Mouse (Mus musculus) cerebellum, adult 2 months (tissue): ENCODE measurements around the gene Prrg4. TPM values are rescaled to one million over a fixed set of nuclear protein-coding genes. Genes with fewer than 3 reads are reported as not detected.

Experiments
- DNase-seq, 2 experiments: peaks; one replicate each; pipeline ENCODE4 v3.0.0; 2021
- H3K27ac ChIP-seq: fragments of 200-500 bp; 2 replicates; pipeline ENCODE4 v1.5.1; 2012; ENCODE audit warnings: low read length, control low read depth, inconsistent platforms; ENCODE audit not compliant: insufficient read depth
- H3K27me3 ChIP-seq: fragments of 200-500 bp; 2 replicates; pipeline ENCODE4 v1.6.1; 2012; ENCODE audit warnings: inconsistent platforms, mild to moderate bottlenecking, low read length, moderate library complexity; ENCODE audit not compliant: control insufficient read depth, insufficient read depth
- H3K4me1 ChIP-seq: fragments of 200-500 bp; 2 replicates; pipeline ENCODE4 v1.6.1; 2011; ENCODE audit warnings: low read length; ENCODE audit not compliant: control insufficient read depth, insufficient read depth
- H3K4me3 ChIP-seq: fragments of 200-500 bp; replicated peaks from 2 replicates; pipeline ENCODE3; 2011; ENCODE audit warnings: mild to moderate bottlenecking, low read depth, low read length, control low read depth; ENCODE audit not compliant: insufficient read depth
- CTCF ChIP-seq: fragments of 200-500 bp; IDR thresholded peaks from 2 replicates; pipeline ENCODE4 v1.5.1; 2011; ENCODE audit warnings: low read depth, mild to moderate bottlenecking, control low read depth, low read length, moderate library complexity, borderline replicate concordance; ENCODE audit not compliant: insufficient read depth
- POLR2A ChIP-seq: fragments of 200-500 bp; IDR thresholded peaks from 2 replicates; pipeline ENCODE4 v1.6.1; 2011; ENCODE audit warnings: low read length, control low read depth, borderline replicate concordance; ENCODE audit not compliant: insufficient read depth
- WGBS: fragments of 180-500 bp; shearing (Covaris S2); methylation state at CpG from one replicate; pipeline ENCODE4 v1.1.7; 2018; 5-methylcytosine and 5-hydroxymethylcytosine counted together
- polyA plus RNA-seq: library from polyadenylated mRNA; depleted of rRNA; stranded (reverse); fragments of >200 nt; gene quantifications from 2 replicates; pipeline ENCODE4 v1.2.3, GENCODE M21; 2012

The Prrg4 gene
- polyA plus RNA-seq, 1 experiment = 0.16 TPM

GRCm38 (mm10) chr2:104848235-104849161 is 1.2 kb downstream of the Prrg4 start:
- no peak overlapping the region for H3K27ac ChIP-seq
- H3K4me3 ChIP-seq = no peak overlapping the region
- WGBS = 40% methylated on average over 16 of the region's 16 CpGs
- no peaks in the 10 kb centered on the region for H3K27me3 ChIP-seq
- DNase-seq = no peak
- H3K4me1 ChIP-seq = no peaks in the 10 kb centered on the region
- no peak for TF ChIP-seq CTCF
- TF ChIP-seq POLR2A = no peak

- Histone ChIP-seq H3K27me3 (no peaks in the 10 kb centered on the region), H3K27ac (no peak overlapping the region)
- no peak for DNase-seq
Observed at GRCm38 (mm10) chr2:104847645-104848044, 2.0 kb downstream of the Prrg4 start.

GRCm38 (mm10) chr2:104846638-104847414 is 2.9 kb downstream of the Prrg4 start:
- DNase-seq = no peak
- no peak overlapping the region for H3K27ac ChIP-seq
- TF ChIP-seq POLR2A (no peak), CTCF (no peak)
- no peaks in the 10 kb centered on the region for H3K4me1 ChIP-seq
- H3K27me3 ChIP-seq = no peaks in the 10 kb centered on the region
- 48% methylated on average over 4 of the region's 4 CpGs for WGBS
- H3K4me3 ChIP-seq = no peak overlapping the region

More at GRCm38 (mm10) chr2:104847645-104848044, 2.0 kb downstream of the Prrg4 start:
- TF ChIP-seq CTCF = 0 out of 2 replicates have a peak, but pooled peaks have one; percentile 7
- TF ChIP-seq POLR2A = no peak
- no peak overlapping the region for H3K4me3 ChIP-seq
- WGBS = 77% methylated on average over 2 of the region's 2 CpGs
- H3K4me1 ChIP-seq = no peaks in the 10 kb centered on the region

- H3K27ac ChIP-seq = no peak overlapping the region
- H3K27me3 ChIP-seq = no peaks in the 10 kb centered on the region
- TF ChIP-seq CTCF (no peak), POLR2A (no peak)
Observed at GRCm38 (mm10) chr2:104842559-104842958, 7.1 kb downstream of the Prrg4 start.

GRCm38 (mm10) chr2:104841736-104842135 is 7.9 kb downstream of the Prrg4 start:
- no peak for TF ChIP-seq CTCF
- no peak for TF ChIP-seq POLR2A
- no peaks in the 10 kb centered on the region for H3K4me1 ChIP-seq
- DNase-seq = no peak
- H3K4me3 ChIP-seq = no peak overlapping the region
- no peaks in the 10 kb centered on the region for H3K27me3 ChIP-seq
- no peak overlapping the region for H3K27ac ChIP-seq
- WGBS = 88% methylated on average over 7 of the region's 7 CpGs

More at GRCm38 (mm10) chr2:104842559-104842958, 7.1 kb downstream of the Prrg4 start:
- no peak overlapping the region for H3K4me3 ChIP-seq
- no peak for DNase-seq
- H3K4me1 ChIP-seq = no peaks in the 10 kb centered on the region

- no peak for DNase-seq
- Histone ChIP-seq H3K27me3 (no peaks in the 10 kb centered on the region), H3K27ac (no peak overlapping the region), H3K4me1 (no peaks in the 10 kb centered on the region), H3K4me3 (no peak overlapping the region)
- TF ChIP-seq CTCF = no peak
- TF ChIP-seq POLR2A = no peak
Observed at GRCm38 (mm10) chr2:104840974-104841373, 8.7 kb downstream of the Prrg4 start.

GRCm38 (mm10) chr2:104832486-104832885 is 17.2 kb downstream of the Prrg4 start:
- Histone ChIP-seq H3K27ac (no peak overlapping the region), H3K4me3 (no peak overlapping the region), H3K27me3 (no peaks in the 10 kb centered on the region), H3K4me1 (no peaks in the 10 kb centered on the region)
- WGBS = 94% methylated on average over 2 of the region's 2 CpGs
- TF ChIP-seq POLR2A (no peak), CTCF (no peak)
- no peak for DNase-seq
